Mouse (Mus musculus) E14TG2a.4 (cell line): ENCODE measurements around the gene Mtss1l.

ENCODE experiments used
- CTCF ChIP-seq: conservative IDR thresholded peaks from 2 replicates; pipeline ENCODE4 v1.5.1; 2014; ENCODE audit warnings: low read length
- NANOG ChIP-seq: IDR thresholded peaks from 2 replicates; pipeline ENCODE4 v1.6.1; 2014; ENCODE audit warnings: borderline replicate concordance, low read length, mixed read lengths
- POU5F1 ChIP-seq: IDR thresholded peaks from 2 replicates; pipeline ENCODE4 v1.6.1; 2014; ENCODE audit warnings: low read length, borderline replicate concordance

DNA sequence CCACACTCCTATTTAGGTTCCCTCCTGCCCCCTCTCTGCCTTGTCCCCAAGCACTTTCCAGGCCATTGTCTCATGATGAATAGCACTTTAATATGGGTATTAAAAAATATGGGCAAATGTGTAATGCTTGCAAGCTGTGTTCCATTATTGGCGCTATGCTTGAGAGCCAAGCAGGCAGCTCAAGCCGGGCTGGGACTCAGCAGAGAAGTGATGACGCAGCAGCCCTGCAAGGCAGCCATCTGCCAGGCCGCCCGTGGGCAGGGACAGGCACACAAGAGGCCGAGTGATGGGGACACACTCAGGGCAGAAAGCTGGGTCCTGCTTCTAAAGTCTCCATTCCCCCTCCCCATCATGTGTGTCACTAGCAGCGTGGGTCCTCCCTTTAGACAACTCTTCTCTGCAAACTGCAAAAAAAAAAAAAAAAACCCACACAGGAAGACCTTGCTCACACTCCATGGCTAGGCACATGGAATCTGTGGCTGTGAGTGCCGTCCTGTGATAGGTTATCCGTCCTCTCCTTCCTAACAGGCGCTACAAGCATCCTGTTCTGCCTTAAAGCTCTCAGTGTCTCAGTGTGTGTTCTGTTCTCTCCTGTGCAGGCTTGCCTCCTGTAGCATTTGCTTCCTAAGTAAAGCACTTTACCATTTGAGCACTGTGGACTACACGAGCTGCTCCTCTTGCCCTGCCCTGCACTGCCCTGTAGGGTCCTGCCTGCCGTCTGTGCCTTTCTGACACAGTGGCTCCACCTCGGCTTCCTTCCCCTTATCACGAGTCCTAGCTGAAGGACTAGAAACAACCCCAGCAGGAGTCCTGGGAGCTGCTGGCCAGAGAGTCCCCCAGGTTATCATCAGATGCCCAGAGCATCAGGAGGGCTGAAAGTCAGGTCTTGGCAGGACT, 15.6 kb upstream of the Mtss1l start:
- TF ChIP-seq CTCF (no peak), NANOG (no peak), POU5F1 (no peak)
